Mouse (Mus musculus) forebrain, embryonic 10.5 days (tissue): ENCODE data around the gene Spry2. TPM values are rescaled to one million over a fixed set of nuclear protein-coding genes. Genes with fewer than 3 reads are reported as not detected.

ENCODE experiments used
- DNase-seq: peaks from one replicate; pipeline ENCODE4 v3.0.0-alpha.2; 2017; ENCODE audit warnings: low spot score; ENCODE audit errors: extremely low spot score
- H3K27ac ChIP-seq: fragments of 300-500 bp; sonication (generic); 2 replicates; pipeline ENCODE4 v1.5.1; 2016; ENCODE audit warnings: mild to moderate bottlenecking
- H3K27me3 ChIP-seq: fragments of 300-500 bp; sonication (generic); 2 replicates; pipeline ENCODE4 v1.6.1; 2016; ENCODE audit warnings: mild to moderate bottlenecking; ENCODE audit not compliant: poor library complexity, severe bottlenecking
- H3K36me3 ChIP-seq: fragments of 300-500 bp; sonication (generic); replicated peaks from 2 replicates; pipeline ENCODE4 v1.6.1; 2016; ENCODE audit warnings: mild to moderate bottlenecking, moderate library complexity
- H3K4me1 ChIP-seq: fragments of 300-500 bp; sonication (generic); 2 replicates; pipeline ENCODE4 v1.6.1; 2016
- H3K4me3 ChIP-seq: fragments of 300-500 bp; sonication (generic); 2 replicates; pipeline ENCODE4 v1.5.1; 2016; ENCODE audit warnings: mild to moderate bottlenecking, moderate library complexity
- H3K9me3 ChIP-seq: fragments of 300-500 bp; sonication (generic); 2 replicates; pipeline ENCODE4 v1.6.1; 2016; ENCODE audit warnings: mild to moderate bottlenecking, moderate library complexity
- WGBS: fragments of 180-500 bp; shearing (Covaris S2); methylation state at CpG from one replicate; pipeline ENCODE4 v1.1.7; 2016; 5-methylcytosine and 5-hydroxymethylcytosine counted together
- polyA plus RNA-seq: library from polyadenylated mRNA; unstranded; fragments of >200 nt; fragmentation: Nextera tagmentation; extraction: Ambion mirVana; gene quantifications from 2 replicates; pipeline ENCODE4 v1.2.1, GENCODE M21; 2016

Spry2 gene
- polyA plus RNA-seq, 1 experiment from 2014 or later, result 27.6 TPM

DNA sequence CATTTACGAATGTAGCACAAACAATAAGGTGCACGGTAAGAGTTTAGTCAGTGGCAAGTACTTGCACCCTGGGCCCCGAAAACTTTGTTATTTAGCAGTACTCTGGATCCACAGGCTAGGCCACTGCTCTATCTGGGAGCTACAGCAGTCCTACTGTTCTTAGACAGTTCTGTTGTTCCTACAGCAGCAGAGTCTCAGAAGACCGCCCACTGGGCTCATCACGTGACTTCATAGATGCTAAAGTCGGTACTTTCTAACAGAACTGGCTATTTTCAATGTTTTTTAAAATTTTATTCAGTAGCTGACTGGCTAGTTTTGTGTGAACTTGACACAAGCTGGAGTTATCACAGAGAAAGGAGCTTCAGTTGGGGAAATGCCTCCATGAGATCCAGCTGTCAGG lies 11.4 kb downstream of the Spry2 start:
- peaks cover 2% of the 10 kb centered on the region; the same call in 1 of the 2 replicates for H3K36me3 ChIP-seq
- peaks cover 11% of the 10 kb centered on the region for H3K27me3 ChIP-seq
- H3K4me1 ChIP-seq, result no peaks in the 10 kb centered on the region
- no peak overlapping the region for H3K4me3 ChIP-seq
- no peak for DNase-seq
- H3K9me3 ChIP-seq, result no peaks in the 10 kb centered on the region
- 84% methylated on average over 6 of the region's 6 CpGs for WGBS
- no peak overlapping the region for H3K27ac ChIP-seq

DNA sequence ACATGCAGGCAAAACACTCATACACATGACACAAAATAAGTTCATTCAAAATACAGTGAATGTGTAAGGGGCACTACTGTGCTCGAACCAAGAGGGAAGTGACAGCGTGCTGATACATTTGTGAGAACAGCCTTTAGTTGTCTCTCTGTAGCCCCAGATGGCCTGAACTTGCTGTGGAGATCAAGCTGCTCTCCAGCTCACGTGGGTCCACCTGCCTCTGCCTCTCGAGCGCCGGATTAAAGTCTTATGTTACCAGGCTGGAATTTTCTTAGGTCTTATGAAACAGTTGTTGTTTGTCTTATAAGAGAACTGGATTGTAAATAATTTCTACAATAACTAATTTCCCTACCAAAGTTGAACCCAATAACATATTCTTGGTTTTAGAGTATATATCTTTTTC lies 13.4 kb downstream of the Spry2 start:
- Histone ChIP-seq H3K27ac (no peak overlapping the region), H3K4me3 (no peak overlapping the region), H3K27me3 (peaks cover 30% of the 10 kb centered on the region), H3K9me3 (no peaks in the 10 kb centered on the region), H3K36me3 (no peaks in the 10 kb centered on the region), H3K4me1 (no peaks in the 10 kb centered on the region)
- DNase-seq, result no peak
- 89% methylated on average over 6 of the region's 6 CpGs for WGBS

DNA sequence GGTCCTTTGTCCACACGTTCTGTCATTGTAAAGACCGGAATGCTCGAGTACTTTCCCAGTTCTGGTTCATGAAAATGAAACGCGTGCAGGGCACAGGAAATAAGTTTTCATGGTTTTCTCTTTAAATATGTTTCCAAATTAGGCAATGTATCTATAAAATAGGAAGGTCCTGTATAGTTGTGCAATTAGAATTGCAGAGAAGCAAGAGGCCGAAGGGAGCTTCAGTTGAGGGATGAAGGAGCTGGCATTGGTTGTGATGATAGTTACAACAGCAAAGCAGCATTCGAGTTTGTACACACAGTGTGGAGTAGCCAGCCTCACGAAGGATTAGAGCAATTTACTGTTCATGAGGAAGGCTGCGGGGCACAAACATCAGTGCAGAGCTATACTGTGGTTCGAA lies 18.3 kb downstream of the Spry2 start:
- Histone ChIP-seq H3K27ac (no peak overlapping the region), H3K4me1 (peaks cover 14% of the 10 kb centered on the region), H3K36me3 (no peaks in the 10 kb centered on the region), H3K4me3 (no peak overlapping the region), H3K27me3 (peaks cover 55% of the 10 kb centered on the region), H3K9me3 (no peaks in the 10 kb centered on the region)
- DNase-seq, result no peak
- WGBS, result 88% methylated on average over 10 of the region's 10 CpGs

DNA sequence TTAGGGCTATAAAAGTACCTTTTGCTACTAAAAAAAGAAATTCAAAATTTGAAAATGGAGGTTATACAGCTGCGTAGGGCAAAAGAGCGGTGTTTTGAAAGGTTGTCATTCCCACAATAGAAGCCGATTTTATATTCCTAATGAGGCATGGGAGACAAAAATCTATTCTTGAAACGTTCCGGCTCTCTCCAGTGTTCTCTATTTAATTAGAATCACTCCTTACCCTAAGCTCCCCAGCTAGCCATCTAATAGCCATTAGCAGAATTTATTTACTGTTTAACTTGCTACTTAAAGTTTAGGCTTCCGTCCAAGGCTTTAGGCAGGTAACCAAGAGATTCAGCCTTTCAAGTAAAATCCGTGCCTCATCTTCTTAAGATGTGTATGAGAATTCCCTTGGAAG lies 20.2 kb downstream of the Spry2 start:
- Histone ChIP-seq H3K27ac (no peak overlapping the region), H3K4me1 (peaks cover 14% of the 10 kb centered on the region), H3K36me3 (no peaks in the 10 kb centered on the region), H3K4me3 (no peak overlapping the region), H3K27me3 (peaks cover 51% of the 10 kb centered on the region), H3K9me3 (no peaks in the 10 kb centered on the region)
- DNase-seq, result no peak
- 50% methylated on average over 7 of the region's 7 CpGs for WGBS

DNA sequence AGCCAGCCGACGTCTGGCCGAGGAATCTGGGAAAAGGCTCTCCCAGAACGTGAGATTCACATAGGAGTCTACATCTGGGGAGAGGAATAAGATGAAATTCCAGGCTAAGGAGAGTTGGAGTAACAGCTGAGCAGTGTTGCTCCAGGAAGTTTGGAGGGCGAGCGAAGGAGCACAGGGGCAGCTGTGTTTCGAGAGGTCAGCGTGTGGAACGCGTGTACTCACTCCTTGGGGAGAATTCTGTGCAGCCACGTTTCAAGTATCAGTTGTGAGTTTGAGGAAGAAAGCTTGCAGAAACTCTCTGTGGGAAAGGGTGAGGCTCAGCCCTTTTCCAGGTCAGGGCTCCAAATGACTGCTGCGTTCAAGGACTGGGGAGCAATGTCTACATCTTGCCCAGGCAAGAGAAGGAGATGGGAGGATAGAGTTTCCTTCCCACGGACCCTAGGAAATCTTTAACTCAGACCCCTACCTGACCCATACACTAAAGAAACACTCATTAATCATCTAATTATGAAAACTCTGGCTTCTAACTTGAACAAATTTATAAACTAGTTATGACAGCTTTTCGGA lies 26.2 kb downstream of the Spry2 start:
- H3K27me3 ChIP-seq, result peaks cover 21% of the 10 kb centered on the region
- H3K27ac ChIP-seq, result no peak overlapping the region
- DNase-seq, result no peak
- no peak overlapping the region for H3K4me3 ChIP-seq
- WGBS, result 82% methylated on average over 14 of the region's 14 CpGs
- H3K9me3 ChIP-seq, result no peaks in the 10 kb centered on the region
- H3K36me3 ChIP-seq, result no peaks in the 10 kb centered on the region
- no peaks in the 10 kb centered on the region for H3K4me1 ChIP-seq

DNA sequence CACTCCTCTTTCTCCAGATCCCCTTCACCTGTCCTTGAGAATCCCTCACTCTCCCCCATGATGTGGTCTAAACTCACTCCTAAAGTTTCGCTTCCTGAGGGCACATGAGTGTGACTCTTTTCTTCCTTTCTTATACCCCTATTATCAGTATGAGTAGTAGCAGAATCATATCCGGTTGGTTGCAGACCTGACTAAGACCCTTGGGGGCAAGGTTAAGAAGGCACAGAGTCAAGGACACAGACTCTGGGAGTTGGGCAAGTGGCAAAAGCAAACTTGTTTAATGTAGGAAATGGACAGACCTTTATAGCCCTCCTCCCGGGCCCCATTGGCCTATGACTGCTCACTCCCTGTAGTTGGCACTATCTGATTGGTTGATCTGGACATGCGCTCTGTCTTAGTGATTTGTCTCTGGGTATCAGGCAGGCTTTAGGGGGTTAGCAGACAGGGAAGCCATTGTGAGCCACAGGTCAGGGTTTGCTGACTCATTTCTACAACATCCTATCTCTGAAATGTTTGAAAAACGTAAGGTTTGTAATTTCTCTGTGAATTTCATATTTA lies 31.2 kb downstream of the Spry2 start:
- Histone ChIP-seq H3K36me3 (no peaks in the 10 kb centered on the region), H3K27me3 (peaks cover 14% of the 10 kb centered on the region), H3K27ac (no peak overlapping the region), H3K4me1 (peaks cover 7% of the 10 kb centered on the region), H3K4me3 (no peak overlapping the region), H3K9me3 (no peaks in the 10 kb centered on the region; the same call in 1 of the 2 replicates)
- DNase-seq, result no peak
- 92% methylated on average over 5 of the region's 5 CpGs for WGBS

DNA sequence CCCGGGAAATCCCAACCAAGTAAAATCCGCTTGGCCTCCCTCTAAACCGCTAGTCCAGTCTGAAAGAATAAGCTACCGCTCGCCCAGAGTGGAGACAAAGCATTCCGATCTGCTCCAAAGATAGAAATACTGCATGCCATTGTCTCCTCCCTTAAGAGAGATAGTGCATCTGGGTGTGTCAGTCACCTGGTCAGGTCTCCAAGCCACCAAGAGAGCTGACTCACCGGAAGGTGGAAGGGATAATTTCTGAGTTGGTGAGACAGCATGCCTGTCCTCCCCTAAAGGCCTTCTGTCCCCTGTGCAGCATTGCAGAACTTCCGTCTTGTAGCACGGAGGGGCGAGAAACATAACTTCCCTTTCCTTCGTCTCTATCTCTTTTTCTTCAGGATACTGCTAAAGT lies 34.4 kb downstream of the Spry2 start:
- peaks cover 27% of the 10 kb centered on the region for H3K27me3 ChIP-seq
- H3K36me3 ChIP-seq, result no peaks in the 10 kb centered on the region
- no peak for DNase-seq
- H3K4me1 ChIP-seq, result peaks cover 15% of the 10 kb centered on the region
- H3K4me3 ChIP-seq, result no peak overlapping the region
- 69% methylated on average over 11 of the region's 11 CpGs for WGBS
- H3K9me3 ChIP-seq, result no peaks in the 10 kb centered on the region; the same call in 1 of the 2 replicates
- H3K27ac ChIP-seq, result no peak overlapping the region

DNA sequence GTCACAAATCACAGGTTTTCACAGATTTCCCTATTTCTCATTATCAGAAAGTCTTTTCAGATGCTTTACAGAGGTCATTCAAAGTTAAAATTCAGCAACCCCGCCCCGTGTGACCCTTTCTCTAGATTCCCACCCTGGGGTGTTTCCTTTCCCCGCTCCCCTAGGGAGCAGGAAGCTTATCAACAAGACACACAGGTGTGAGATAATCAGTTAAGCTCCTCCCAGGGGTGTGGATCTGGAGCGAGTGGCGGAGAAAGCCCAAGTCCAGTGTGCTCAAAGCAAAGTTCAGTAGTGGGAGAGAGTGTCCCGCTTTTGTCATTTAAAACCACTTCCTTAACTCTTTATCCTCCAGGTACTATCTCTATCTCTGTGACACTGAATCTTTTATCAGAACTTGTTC lies 35.7 kb downstream of the Spry2 start:
- H3K9me3 ChIP-seq, result no peaks in the 10 kb centered on the region; the same call in 1 of the 2 replicates
- DNase-seq, result no peak
- 38% methylated on average over 6 of the region's 6 CpGs for WGBS
- peaks cover 33% of the 10 kb centered on the region for H3K27me3 ChIP-seq
- H3K4me3 ChIP-seq, result no peak overlapping the region
- H3K4me1 ChIP-seq, result peaks cover 15% of the 10 kb centered on the region
- no peak overlapping the region for H3K27ac ChIP-seq
- H3K36me3 ChIP-seq, result no peaks in the 10 kb centered on the region

DNA sequence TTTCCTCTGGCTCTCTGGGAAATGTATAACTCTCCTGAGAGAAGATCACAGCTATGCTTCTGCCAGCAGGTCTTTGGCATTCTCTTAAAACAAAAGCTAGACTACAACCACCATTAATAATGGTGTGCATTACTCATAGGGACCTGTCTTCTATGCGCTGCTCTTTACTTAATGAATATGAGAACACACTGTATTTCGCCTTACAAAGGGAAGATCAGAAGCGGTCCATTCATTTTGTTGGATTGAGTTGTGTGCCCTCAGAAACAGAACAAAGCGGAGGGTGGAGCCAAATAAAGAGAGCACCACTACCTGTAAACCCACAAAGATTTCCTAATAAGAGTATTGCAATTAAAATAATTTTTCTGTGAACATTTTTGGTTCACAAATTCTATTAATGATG lies 36.3 kb downstream of the Spry2 start:
- no peak for DNase-seq
- WGBS, result 84% methylated on average over 4 of the region's 4 CpGs

DNA sequence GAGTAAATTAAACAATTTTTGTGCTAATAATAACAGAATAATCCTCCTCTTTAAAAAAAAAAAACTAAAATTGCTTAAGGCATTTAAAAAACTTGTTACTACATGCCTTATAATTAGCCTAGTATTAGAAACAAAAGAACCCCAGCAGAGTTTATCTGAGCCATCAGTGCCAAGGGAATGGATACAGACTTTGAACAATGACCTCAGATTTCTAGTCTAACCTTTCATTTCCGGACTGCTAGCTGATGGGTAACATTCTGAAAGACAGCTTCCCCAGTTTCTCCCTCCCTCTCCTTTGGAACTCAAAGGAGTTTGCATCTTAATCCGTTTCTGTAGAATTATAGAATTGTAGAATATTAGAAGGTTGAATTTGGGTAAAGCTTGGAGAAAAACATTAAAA lies 36.7 kb downstream of the Spry2 start:
- Histone ChIP-seq H3K4me1 (peaks cover 15% of the 10 kb centered on the region), H3K4me3 (no peak overlapping the region), H3K9me3 (no peaks in the 10 kb centered on the region; the same call in 1 of the 2 replicates), H3K27ac (no peak overlapping the region), H3K27me3 (peaks cover 42% of the 10 kb centered on the region), H3K36me3 (no peaks in the 10 kb centered on the region)
- no peak for DNase-seq
- WGBS, result 18% methylated on average over 2 of the region's 2 CpGs

More for the DNA sequence above, 36.3 kb downstream of the Spry2 start:
- H3K9me3 ChIP-seq, result no peaks in the 10 kb centered on the region; the same call in 1 of the 2 replicates
- H3K4me3 ChIP-seq, result no peak overlapping the region
- H3K4me1 ChIP-seq, result peaks cover 15% of the 10 kb centered on the region
- H3K36me3 ChIP-seq, result no peaks in the 10 kb centered on the region
- peaks cover 40% of the 10 kb centered on the region for H3K27me3 ChIP-seq
- H3K27ac ChIP-seq, result no peak overlapping the region

DNA sequence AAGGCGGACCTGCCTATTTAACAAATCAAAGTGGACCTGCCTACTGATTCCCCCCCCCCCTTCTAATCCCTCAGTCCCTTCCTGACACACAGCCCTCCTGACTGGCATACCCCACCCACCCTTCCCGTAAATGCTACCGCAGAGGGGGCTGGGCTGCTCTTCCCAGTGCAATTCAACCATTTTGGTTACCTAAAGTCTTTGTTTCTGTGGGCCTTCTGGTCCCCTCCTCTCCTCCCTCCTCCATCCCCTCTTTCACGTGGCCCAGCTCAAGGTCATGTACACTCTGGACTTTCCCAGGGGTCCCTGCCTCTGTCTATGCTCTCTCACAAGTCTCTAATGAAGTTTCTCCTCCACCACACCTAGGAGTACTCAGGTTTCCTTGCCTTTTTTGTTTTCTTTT lies 37.3 kb downstream of the Spry2 start:
- Histone ChIP-seq H3K4me3 (no peak overlapping the region), H3K4me1 (peaks cover 15% of the 10 kb centered on the region), H3K27me3 (peaks cover 47% of the 10 kb centered on the region), H3K27ac (no peak overlapping the region), H3K9me3 (no peaks in the 10 kb centered on the region; the same call in 1 of the 2 replicates), H3K36me3 (no peaks in the 10 kb centered on the region)
- DNase-seq, result no peak
- WGBS, result 5% methylated on average over 4 of the region's 4 CpGs

DNA sequence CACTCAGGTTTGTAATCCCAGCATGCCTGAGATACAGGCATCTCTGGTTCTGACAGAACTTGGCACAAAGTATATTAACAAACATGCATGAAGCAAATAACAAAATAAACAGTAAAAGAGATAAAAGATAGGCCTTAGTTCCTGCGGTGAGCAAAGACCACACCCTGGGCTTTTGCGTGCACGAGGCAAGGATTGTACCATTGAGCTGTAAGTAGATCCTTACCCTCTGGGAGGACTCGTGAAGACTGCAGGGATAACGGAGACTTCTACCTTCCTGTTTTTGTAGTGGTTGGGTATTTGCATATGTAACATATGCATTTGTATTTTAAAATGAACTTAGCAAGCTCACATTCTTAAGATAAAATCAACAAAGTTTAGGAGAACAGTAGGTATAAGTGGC lies 37.7 kb downstream of the Spry2 start:
- no peaks in the 10 kb centered on the region for H3K36me3 ChIP-seq
- no peak overlapping the region for H3K4me3 ChIP-seq
- peaks cover 51% of the 10 kb centered on the region for H3K27me3 ChIP-seq
- 15% methylated on average over 5 of the region's 5 CpGs for WGBS
- H3K4me1 ChIP-seq, result peaks cover 15% of the 10 kb centered on the region
- H3K27ac ChIP-seq, result no peak overlapping the region
- DNase-seq, result no peak
- H3K9me3 ChIP-seq, result no peaks in the 10 kb centered on the region; the same call in 1 of the 2 replicates

DNA sequence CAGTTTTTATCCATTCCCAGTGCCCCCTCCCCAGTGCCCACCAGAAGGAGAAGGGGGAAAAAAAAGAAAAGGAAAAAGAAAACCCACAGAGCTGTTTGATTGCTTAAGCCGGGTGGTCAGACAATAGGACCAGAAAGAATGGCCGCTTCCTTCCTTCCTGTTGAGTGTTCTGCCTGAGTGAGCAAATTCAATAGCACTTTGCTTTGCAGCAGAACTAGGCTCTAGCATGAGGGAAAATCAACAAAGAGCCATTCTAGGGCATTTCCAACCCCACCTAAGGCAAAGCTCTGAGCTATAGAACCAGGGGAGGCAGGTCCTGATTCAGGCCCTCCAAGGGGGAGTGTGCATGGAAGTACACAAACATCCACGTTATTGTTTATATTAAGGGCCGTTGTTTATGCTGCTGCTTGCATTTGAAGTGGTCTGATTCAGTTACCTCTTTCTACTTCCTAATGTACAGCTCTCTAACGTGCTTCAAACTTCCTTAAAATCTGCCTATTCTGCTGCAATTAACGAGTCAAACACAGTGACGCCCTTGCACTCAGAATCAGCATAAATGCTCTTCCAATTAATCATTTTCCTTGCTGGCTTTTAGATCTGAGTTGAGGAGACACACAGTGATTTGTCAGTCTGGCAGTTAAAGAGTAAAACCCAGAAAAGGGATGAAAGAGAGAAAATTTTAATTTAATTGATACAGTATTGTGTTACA lies 45.1 kb downstream of the Spry2 start:
- Histone ChIP-seq H3K4me3 (peak overlapping the region; percentile 19; the same call in 1 of the 2 replicates), H3K9me3 (no peaks in the 10 kb centered on the region), H3K27ac (peak overlapping the region; percentile 81), H3K27me3 (peaks cover 52% of the 10 kb centered on the region), H3K36me3 (no peaks in the 10 kb centered on the region), H3K4me1 (peaks cover 32% of the 10 kb centered on the region)
- DNase-seq, result peak; percentile 71
- 7% methylated on average over 7 of the region's 7 CpGs for WGBS
